Mouse (Mus musculus): ENCODE data around the gene Acox2.
"Not testable (repeated sequence)": the region's sequence is repeated elsewhere in the genome, so short reads cannot be mapped to it uniquely, and the experiment has no call there.

The Acox2 gene
- long read RNA-seq, experiment 1: 0 reads
- long read RNA-seq, experiment 2: 0 reads

DNA sequence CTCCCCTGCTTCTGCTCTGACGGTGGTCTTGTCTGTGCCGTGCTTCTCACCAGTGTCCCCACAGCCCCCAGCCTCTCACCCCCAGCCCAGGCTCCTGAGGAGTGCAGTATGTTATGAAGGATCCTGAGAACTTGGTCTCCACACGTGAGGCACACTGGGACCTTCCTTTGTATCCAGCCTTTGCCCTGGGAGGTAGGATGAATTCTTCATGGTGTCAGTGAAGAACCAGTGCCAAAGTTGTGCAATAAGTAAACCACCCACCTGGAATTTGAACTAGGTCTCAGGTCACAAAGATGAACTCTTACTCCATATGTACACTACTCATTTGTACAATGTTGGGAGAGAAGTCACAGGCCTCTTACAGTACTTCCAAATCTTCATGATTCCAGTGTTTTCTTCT is at the start of gene Acox2:
TSS of gene Acox2 (minus strand) at position 188 of the 400 bp plus-strand sequence.
- intact Hi-C loops (cut with DNase I): loop anchor here (5.0 kb wide), 1 partner anchor 77 kb away; no protein-coding TSS in a partner anchor

DNA sequence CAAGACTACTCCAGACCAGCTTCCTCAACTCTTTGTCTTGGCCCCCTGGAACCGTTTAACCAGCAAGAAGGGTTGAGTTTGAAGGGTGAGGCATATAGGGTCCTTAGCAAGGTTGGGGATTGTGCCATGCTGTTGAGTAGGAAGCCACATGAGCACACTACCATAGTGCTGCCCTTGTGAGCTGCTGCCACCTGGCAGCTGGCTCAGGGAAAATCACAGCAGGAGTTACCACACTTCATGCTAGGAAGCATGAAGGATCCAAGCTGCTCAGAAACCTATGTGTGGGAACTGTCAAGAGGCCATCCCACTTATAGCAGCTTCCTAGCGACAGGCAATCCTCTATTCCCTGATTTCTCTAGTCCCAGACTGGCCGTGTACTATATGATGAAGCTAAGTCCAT is 49.5 kb upstream of the Acox2 start:
- intact Hi-C loops (cut with DNase I): no loop called here

DNA sequence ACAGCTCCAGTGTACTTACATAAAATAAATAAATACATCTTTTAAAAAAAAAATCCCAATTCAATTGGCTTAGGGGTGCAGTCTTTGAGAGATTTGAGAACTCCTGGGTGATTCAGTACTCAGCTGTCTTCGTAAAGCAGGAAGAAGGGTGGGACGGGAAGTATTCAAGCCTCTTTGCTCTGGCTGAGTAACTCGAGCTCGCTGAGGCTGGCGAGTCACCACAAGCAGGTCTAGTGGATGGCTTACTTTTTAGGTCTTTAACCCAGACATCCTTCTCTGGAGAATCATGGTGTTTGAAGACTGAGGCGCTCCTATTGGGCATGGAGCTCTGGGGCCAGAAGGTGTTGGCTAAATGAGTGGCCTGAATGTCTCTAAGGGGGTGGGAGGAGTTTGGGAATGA is 47.7 kb upstream of the Acox2 start:
- intact Hi-C loops (cut with DNase I): no loop called here

DNA sequence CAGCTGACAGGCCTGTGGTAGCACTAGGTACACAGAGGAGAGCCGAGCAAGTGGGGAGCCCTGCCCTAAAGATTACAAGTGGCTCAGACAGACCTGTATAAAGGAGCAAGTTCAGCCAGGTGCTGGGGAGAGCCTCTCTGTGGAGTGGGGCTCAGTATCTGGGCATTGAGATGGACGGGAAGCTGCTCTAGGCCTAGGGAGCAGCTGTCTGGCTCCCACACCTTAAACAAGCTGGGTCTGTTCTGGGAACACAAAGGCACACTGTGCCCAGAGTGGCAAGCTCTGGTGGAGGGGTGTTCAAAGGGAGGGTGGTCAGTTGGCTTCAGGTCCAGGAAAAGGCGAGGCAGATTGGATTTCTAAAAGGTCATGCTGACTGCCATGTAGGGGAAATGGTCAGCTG is 45.9 kb upstream of the Acox2 start:
- intact Hi-C loops (cut with DNase I): no loop called here

DNA sequence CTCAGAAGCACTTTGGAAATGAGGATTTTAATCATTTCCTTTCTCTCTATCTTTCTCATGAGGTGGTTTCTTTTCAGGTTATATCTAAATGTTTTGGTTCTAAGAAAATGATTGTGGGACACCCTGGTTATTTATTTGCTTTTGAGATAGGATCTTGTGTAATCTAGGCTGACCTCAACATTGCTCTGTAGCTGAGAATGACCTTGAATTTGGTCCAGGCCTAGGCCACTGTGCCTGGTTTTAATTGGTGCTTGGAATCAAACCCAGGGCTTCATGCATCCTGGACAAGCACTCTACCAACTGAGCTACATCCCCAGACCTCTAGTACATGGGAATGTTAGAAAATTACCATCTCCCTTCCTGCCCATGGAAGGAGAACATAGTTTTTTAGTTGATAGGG is 44.9 kb upstream of the Acox2 start:
- intact Hi-C loops (cut with DNase I): no loop called here

DNA sequence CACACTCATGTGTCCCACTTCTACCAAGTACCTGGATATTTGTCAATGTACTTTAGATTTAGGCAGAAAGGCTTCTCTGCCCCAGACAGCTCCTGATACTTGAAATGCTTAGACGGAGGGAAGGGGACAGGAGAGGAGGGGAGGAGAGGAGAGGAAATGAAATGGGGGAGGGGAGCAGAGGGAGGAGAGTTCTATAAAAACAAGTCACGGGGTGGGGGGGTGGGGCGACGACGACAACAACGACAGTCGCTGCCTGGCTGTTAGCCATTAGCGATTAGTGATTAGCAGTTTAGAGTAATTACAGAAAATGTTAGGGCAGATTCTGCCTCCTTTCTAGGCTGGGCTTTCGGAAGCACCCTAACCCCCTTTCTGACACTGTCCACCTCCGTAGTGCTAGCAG is 43.5 kb upstream of the Acox2 start:
- intact Hi-C loops (cut with DNase I): no loop called here

DNA sequence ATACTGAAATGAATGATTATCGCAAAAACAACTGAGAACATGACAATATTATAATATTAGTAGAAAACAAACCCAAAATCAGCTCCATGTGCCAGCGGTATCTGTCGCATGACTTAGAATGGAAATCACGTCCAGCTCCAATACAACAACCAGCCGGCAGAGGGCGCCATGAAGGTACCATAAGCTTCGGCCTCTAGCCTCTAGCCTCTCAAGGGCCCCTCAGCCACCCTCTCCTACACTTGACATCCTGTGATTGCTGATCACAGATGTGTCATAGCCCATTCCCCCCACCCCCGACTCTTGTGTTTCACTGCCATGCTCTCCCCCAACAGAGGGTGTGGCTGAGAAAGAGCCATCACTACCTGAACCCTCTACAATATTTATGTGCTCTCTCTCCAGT is 41.1 kb upstream of the Acox2 start:
- intact Hi-C loops (cut with DNase I): loop anchor here (1.0 kb wide), 1 partner anchor 46 kb away; no protein-coding TSS in a partner anchor

DNA sequence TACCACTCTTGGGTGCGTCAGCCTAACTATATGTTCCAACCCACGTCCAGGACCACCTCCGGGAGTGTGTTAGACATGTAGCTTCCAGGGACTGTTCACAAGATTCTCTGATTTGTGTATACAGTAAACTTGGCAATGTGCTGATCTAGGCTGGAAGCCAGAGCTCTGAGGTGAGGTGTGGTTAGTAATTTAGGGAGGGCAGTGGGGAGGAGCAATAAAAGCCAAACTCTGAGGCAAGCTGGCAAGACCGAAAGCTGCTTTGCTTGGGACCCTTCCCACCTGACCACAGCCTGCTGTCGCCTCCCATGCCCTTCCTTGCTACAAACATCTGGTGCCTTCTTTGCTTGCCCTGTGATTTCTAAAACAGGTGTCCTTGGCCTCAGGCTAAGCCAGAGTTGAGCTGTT is 38.7 kb upstream of the Acox2 start:
- intact Hi-C loops (cut with DNase I): no loop called here

DNA sequence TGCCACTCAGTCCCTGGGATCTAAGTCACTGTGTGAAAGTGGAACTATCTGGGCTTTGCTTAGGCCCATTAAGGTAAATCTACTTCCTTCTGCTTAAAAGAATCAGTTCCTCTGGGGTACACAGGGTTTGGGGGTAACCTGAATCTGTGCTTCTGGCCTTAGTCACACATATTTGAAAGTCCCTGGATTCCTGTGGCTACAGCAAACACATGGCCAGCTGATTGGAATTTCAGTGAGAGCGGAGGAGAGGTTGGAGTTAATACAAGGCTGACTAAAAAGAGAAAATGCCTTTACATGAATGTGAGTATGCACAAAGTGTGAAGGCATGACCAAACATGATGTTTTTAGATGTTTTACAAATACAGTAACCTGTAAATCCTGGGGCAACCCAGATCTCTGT is 35.1 kb upstream of the Acox2 start:
- intact Hi-C loops (cut with DNase I): no loop called here

DNA sequence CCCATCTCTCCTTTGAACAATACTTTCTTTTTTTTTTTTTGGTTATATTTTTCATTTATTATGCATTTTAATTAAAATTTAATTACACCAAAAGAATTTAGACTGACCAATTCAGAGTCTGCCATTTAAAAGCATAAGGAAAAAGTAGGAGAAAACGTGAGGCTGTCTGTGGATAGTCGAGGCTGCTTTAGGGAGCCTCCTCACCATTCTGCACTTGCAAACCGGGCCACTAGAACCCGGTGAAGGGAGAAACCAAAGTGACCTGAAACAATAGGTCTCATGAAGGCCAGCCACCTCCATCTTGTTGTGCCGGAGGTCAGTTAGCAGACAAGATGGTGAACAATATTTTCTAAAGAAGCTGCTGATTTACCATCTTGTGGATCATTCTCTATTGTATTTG is 27.4 kb upstream of the Acox2 start:
- intact Hi-C loops (cut with DNase I): not testable (repeated sequence)

DNA sequence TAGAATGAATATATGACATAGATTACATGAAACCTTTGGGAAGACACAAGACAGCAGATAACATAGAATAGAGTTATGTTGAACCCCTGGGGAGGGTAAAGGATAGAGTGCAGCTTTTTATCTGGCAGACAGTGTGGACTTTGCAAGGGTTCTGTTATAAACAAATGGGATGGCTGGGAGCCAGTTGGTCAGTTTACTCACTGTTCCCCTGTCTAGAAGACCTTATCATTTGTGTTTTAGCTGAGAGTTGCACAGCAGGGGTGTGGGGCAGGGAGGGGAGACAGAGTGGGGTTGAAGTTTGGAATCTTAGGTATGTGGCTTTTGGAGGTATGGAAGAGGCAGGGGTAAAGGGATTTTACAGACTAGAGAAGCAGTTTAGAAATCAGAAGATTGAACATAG is 24.6 kb upstream of the Acox2 start:
- intact Hi-C loops (cut with DNase I): no loop called here

DNA sequence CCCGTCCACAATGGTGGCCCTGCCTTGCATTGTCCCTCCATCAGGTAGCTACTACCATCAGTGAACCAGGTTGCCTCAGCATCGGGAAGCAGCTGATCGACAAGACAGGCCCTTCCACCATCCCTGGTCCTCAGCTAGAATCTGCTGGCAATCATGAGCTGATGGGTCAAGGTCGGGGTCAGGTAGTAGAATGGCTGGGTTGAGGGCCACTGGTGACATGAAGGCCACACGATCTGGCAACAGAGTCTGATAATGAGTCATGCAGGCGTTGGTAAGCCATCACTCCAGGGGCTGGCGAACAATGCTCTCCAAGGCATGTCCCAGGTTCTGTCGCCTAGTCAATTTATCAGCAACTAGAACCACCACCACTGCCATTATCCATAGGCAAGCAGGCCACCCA is 12.1 kb upstream of the Acox2 start:
- intact Hi-C loops (cut with DNase I): not testable (repeated sequence)

DNA sequence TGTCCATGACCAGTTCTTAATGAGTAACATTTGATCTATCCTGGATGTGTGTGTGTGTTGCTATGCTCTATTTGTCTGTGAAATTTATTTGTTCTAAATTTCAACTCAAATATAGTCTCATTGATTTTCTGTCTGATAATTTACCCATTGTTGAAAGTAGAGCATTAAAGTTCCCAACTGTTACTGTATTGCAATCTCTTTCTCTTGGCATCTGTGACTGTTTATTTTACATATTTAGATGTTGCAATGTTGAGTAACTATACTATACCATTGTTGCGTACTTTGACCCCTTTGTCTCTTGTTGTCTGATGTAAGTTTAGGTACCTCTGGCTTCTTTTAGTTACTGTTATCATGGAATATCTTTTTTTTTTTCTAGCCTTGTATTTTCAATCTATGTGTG is 5.2 kb upstream of the Acox2 start:
- intact Hi-C loops (cut with DNase I): no loop called here

DNA sequence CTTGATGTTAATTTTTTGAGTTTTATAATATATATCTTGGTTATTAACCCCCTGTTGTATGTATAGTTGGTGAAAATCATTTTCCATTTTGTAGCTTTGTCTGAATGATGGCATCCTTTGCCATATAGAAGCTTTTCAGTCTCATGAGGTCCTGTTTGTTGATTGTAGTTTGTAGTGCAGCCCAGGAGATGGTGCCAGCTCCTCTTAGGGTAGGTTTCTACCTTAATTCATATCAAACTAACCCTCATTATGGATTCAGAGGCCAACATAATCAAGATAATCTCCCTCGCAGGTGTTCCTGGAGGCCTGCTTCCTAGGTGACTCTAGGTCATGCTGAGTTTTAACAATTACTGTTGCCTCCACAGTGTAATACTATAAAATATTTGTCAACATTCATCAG is 3.1 kb upstream of the Acox2 start:
- intact Hi-C loops (cut with DNase I): loop anchor here (1.0 kb wide), 1 partner anchor 84 kb away; no protein-coding TSS in a partner anchor

DNA sequence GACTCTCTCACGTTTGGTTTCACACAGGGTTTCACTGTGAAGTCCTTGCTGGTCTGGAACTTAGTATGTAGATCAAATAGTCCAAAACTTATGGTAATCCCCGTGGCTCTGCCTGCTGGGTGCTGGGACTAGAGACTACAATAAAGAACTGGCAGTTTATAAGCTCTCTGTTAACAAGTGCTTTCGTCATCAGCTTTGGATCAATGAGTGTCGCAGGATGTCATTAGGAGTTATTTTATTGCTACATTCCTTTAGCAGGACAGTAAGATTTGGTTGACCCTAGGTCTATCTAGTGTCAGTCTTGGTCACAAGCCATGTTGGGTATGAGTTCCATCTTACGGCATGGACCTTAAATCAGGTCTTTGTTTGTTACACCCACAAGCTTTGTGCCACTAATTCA is 1.1 kb upstream of the Acox2 start:
- intact Hi-C loops (cut with DNase I): no loop called here

DNA sequence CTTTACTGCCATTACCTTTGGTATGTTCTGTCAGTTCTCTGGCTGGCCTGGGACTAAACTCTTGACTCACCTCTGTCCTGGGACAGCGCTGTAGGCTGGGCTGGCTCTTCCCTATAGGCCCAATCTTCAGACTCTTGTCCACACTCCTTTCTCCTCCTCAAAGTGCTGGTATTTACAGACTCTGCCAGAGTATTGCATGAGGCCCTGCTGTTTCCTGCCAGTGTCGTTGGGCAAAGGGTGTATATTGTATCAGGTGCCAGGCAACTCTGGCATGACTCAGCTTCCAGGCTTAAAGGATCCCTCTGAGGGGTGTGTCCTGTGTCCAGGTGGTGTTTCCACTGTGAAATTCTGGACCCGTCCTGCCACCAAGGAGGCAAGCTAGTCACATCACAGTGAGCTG is 401 bp downstream of the Acox2 start:
- intact Hi-C loops (cut with DNase I): loop anchor here (5.0 kb wide), 1 partner anchor 76 kb away; no protein-coding TSS in a partner anchor

DNA sequence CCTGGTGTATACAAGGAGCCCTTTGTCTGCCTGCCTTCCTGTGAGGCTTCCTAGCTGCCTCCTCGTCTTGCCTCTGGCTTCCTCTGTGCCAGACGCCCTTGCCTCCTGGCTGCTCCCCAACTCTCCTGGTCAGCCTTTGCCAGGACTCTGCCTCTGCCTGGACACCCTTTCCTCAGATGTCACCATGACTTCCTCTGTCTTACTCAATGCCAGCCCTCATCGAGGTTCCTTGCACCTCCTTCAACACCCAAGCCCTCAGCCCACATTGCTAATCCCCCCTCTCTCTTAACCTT is 872 bp downstream of the Acox2 start:
- intact Hi-C loops (cut with DNase I): loop anchor here (5.0 kb wide), 1 partner anchor 76 kb away; no protein-coding TSS in a partner anchor

DNA sequence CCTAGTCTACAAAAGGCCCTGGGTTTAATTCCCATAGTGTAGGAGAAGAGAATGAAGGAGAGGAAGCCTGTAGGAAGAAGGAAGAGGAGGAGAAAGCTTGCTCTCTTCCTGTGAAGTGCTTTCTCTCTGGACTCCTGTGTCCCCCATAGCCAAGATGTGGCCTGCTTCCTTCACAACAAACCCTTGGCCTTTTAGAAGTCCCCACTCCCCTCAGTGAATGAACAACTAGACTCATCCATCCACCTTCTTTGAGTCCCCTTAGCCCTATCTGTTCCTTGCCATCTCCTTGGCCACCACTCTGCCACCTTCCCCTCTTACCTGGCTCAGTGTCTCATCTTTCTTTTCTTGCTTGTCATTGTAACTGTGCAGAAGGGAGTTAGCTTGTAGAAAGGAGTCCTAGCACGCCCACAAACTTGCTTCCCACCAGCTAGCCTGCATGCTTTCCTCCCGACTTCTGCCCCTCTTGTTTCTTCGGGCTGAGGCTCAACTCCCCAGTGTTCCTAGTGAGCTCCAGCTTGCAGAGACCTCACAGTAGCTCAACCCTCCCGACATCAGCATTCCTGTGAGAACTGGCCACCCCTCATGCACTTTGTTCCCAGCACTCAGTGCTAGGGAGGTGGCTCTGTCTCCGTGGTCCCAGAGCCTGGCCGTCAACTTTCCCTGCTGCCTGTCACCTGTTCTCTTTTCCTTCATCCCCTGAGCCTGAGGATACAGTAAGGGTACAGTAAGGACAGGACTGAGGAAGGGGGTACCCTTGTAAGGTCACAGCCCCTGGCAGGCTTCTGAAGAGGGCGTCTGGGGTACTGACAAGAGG is 1.4 kb downstream of the Acox2 start:
- intact Hi-C loops (cut with DNase I): loop anchor here (5.0 kb wide), 1 partner anchor 75 kb away; no protein-coding TSS in a partner anchor

DNA sequence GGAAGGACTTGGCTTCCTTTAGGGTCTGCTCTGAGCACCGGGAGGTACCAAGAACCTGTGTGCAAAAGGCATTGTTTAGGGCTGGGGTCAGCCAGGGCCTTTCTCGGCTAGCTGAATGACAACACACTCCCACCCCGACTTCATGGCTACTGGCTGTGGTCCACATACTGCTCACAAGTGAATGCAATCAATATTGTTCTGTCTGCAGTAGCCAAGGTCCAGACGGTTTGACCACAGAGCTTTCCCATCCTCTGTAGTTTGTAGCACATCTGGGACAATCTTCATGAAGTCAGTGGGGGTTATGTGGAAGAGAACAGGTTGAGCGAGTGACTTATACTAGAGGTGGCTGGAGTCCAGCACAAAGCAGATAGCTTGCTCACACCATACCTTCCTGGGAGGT is 2.3 kb downstream of the Acox2 start:
- intact Hi-C loops (cut with DNase I): loop anchor here (5.0 kb wide), 1 partner anchor 75 kb away; no protein-coding TSS in a partner anchor

DNA sequence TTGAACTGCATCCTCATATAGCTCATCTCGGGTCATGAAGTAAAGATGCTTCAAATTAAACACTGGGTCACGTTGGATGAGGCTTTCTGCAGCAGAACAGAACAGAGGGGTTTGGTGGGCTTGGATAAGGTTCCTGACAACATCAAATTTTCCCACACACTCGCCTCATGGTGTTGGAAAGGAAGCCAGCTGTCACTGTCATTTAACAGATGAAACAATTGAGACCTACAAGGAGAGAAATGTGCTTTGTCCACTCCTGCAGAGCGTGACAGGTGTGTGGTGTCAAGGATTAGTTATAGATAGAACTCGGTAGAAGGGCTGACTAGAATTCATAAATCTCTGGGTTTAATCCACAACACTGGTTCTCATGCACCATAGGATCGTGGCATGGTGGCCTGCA is 3.1 kb downstream of the Acox2 start:
- intact Hi-C loops (cut with DNase I): loop anchor here (5.0 kb wide), 1 partner anchor 74 kb away; no protein-coding TSS in a partner anchor

DNA sequence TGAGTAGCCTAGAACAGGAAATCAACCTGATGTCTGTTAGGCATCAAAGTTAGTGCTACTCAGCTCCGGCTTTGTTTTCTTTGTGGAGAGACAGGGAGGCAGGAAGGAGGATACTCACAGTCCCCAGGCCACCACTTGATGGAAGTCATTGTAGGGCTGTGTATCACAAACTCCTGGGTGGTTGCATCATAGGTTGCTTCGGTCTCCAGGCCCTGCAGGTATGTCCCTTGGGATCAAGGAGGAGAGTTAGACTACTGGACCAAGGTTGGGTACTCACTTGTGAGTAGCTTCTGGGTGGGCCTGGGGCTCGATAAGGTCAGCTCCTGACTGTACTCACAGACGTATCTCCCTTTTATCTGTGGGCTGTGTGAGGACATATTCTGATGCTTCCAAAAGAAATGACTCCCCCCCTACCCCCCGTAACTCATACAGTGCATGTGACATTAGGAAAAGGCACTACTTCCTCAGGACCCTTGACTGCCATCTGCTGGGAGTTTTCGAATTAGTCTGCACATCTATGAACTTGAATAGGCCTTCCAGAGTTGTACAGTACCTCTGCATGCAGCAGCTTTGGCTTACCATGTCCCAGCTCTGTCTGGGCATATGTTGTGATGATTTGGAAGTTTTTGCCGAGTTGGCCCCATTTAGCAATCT is 4.0 kb downstream of the Acox2 start:
- intact Hi-C loops (cut with DNase I): loop anchor here (5.0 kb wide), 1 partner anchor 73 kb away; no protein-coding TSS in a partner anchor

DNA sequence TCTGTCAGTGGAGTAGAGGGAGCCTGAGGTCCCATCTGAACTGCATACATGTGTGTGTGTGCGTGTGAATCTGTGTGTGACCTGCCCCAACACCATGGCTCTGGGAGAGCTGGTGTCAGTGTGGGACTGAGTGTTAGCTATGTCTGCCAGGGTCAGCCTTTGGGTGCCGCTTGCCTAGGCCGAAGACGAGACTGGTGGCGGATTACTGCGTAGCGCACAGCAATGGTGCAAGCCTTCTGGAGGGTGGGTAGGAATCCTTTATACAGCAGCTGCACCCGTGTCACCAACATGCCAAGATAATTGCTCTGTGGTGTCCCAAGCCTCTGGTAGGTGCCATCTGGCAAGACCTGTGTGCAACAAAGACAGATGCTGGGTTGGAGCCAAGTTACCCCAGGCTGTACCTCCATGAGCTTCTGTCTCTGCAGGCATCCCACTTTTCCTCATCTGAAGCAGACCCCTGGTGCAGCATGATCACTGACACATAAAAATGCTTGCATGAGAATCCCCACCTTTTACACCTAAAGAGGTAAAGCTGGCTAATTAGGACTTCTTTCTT is 7.7 kb downstream of the Acox2 start:
- intact Hi-C loops (cut with DNase I): no loop called here

All from adrenal gland (tissue).